Mouse (Mus musculus) liver, embryonic 14.5 days (tissue): ENCODE measurements around the gene Colec11. TPM values are rescaled to one million over a fixed set of nuclear protein-coding genes. Genes with fewer than 3 reads are reported as not detected.
A peak's percentile ranks its signal among the peaks of the same experiment; 100 is the strongest.

Source experiments
- ATAC-seq: fragments of 200-750 bp; cut with Nextera tagmentation; 2 replicates; pipeline ENCODE4 v1.8.0; 2017; ENCODE audit warnings: moderate number of reproducible peaks, mild to moderate bottlenecking, moderate library complexity; ENCODE audit not compliant: insufficient read depth
- DNase-seq, 3 experiments: peaks; one replicate each; pipeline ENCODE4 v3.0.0-alpha.2; 2012 to 2013; ENCODE audit warnings: low read depth in 3 of 3, low spot score in 3 of 3
- H3K27ac ChIP-seq: fragments of 300-500 bp; sonication (generic); 2 replicates; pipeline ENCODE4 v1.5.1; 2014; ENCODE audit warnings: moderate library complexity, mild to moderate bottlenecking, control low read depth, inconsistent platforms
- H3K27me3 ChIP-seq: fragments of 300-500 bp; sonication (generic); 2 replicates; pipeline ENCODE4 v1.6.1; 2014; ENCODE audit warnings: mild to moderate bottlenecking, low read length, moderate library complexity; ENCODE audit not compliant: control insufficient read depth, insufficient read depth
- H3K36me3 ChIP-seq: fragments of 300-500 bp; sonication (generic); replicated peaks from 2 replicates; pipeline ENCODE4 v1.6.1; 2014; ENCODE audit warnings: low read depth; ENCODE audit not compliant: control insufficient read depth, insufficient read depth
- H3K4me1 ChIP-seq, 2 experiments: fragments of 200-500 bp in 1 of 2; fragments of 300-500 bp in 1 of 2; sonication (generic) in 1 of 2; replicated peaks; 2 replicates each; pipeline ENCODE4 v1.6.1; 2012 to 2014; ENCODE audit warnings: antibody characterized with exemption in 1 of 2, inconsistent platforms in 1 of 2, low read length in 1 of 2; ENCODE audit not compliant: control insufficient read depth in 2 of 2, insufficient read depth in 2 of 2
- H3K4me2 ChIP-seq: fragments of 300-500 bp; sonication (generic); 2 replicates; pipeline ENCODE4 v1.6.1; 2014; ENCODE audit warnings: low read depth, mild to moderate bottlenecking, control low read depth, moderate library complexity
- H3K4me3 ChIP-seq, 2 experiments: fragments of 200-500 bp in 1 of 2; fragments of 300-500 bp in 1 of 2; sonication (generic) in 1 of 2; 2 replicates each; pipeline ENCODE4 v1.5.1; 2012 to 2014; ENCODE audit warnings: low read depth in 2 of 2, low read length in 2 of 2, mild to moderate bottlenecking in 2 of 2, control low read depth in 1 of 2, inconsistent platforms in 1 of 2, moderate library complexity in 1 of 2; ENCODE audit not compliant: insufficient read depth in 1 of 2
- H3K9ac ChIP-seq: fragments of 300-500 bp; sonication (generic); replicated peaks from 2 replicates; pipeline ENCODE4 v1.6.1; 2014; ENCODE audit warnings: mild to moderate bottlenecking, control low read depth, moderate library complexity
- H3K9me3 ChIP-seq: fragments of 300-500 bp; sonication (generic); 2 replicates; pipeline ENCODE4 v1.6.1; 2016; ENCODE audit warnings: low read length, mixed read lengths; ENCODE audit not compliant: control insufficient read depth
- CTCF ChIP-seq: IDR thresholded peaks from 2 replicates; pipeline ENCODE4 v1.5.1; 2016; ENCODE audit warnings: antibody characterized with exemption, low read depth, control low read depth
- EP300 ChIP-seq: IDR thresholded peaks from 2 replicates; pipeline ENCODE4 v1.6.1; 2016; ENCODE audit warnings: antibody characterized with exemption, low read depth
- WGBS: fragments of 180-500 bp; shearing (Covaris S2); extraction: QIAGEN DNeasy Blood & Tissue Kit; methylation state at CpG from one replicate; pipeline ENCODE4 v1.1.7; 2014; ENCODE audit not compliant: insufficient replicate concordance; 5-methylcytosine and 5-hydroxymethylcytosine counted together
- polyA plus RNA-seq, 2 experiments: library from polyadenylated mRNA; depleted of rRNA in 1 of 2; stranded (reverse) in 1 of 2; unstranded in 1 of 2; fragments of >200 nt; fragmentation: Nextera tagmentation in 1 of 2; extraction: Ambion mirVana in 1 of 2; gene quantifications; 2 replicates each; pipeline versions ENCODE4 v1.2.1 to v1.2.3; 2012 to 2014

Gene Colec11
- polyA plus RNA-seq, 2 experiments, result 8.7 to 12.8 TPM

- ATAC-seq, result no peak
- H3K4me2 ChIP-seq, result no peak overlapping the region
- H3K36me3 ChIP-seq, result no peaks in the 10 kb centered on the region
- H3K4me3 ChIP-seq, result no peak overlapping the region
- H3K27ac ChIP-seq, result no peak overlapping the region
- H3K9me3 ChIP-seq, result no peaks in the 10 kb centered on the region
- no peaks in the 10 kb centered on the region for H3K27me3 ChIP-seq
- no peak for DNase-seq
- TF ChIP-seq EP300 (no peak), CTCF (no peak)
- no peaks in the 10 kb centered on the region for H3K4me1 ChIP-seq
- no peak overlapping the region for H3K9ac ChIP-seq
These were observed 26.3 kb downstream of the Colec11 start for GRCm38 (mm10) chr12:28596851-28597250.

- TF ChIP-seq CTCF (no peak), EP300 (no peak)
- H3K27ac ChIP-seq, result no peak overlapping the region
- H3K4me1 ChIP-seq, result no peaks in the 10 kb centered on the region
- no peak overlapping the region for H3K4me3 ChIP-seq
- no peaks in the 10 kb centered on the region for H3K36me3 ChIP-seq
- H3K9me3 ChIP-seq, result no peaks in the 10 kb centered on the region
- WGBS, result 37% methylated on average over 13 of the region's 13 CpGs
- no peak overlapping the region for H3K9ac ChIP-seq
- no peaks in the 10 kb centered on the region for H3K27me3 ChIP-seq
- H3K4me2 ChIP-seq, result no peak overlapping the region
- DNase-seq (no peak), ATAC-seq (no peak)
These were observed 32.7 kb downstream of the Colec11 start for GRCm38 (mm10) chr12:28590428-28590827.

GRCm38 (mm10) chr12:28589090-28589868 lies 33.9 kb downstream of the Colec11 start:
- H3K4me3 ChIP-seq, result peak overlapping the region in 1 of 2 experiments; percentile 8; a peak in 1 of 4 replicates
- H3K9me3 ChIP-seq, result no peaks in the 10 kb centered on the region
- H3K9ac ChIP-seq, result no peak overlapping the region
- H3K36me3 ChIP-seq, result no peaks in the 10 kb centered on the region
- peak; percentile 27 to 29 (median 27) for DNase-seq
- peak; percentile 85 for TF ChIP-seq CTCF
- TF ChIP-seq EP300, result no peak
- H3K27ac ChIP-seq, result no peak overlapping the region
- no peaks in the 10 kb centered on the region for H3K4me1 ChIP-seq
- 9% methylated on average over 24 of the region's 24 CpGs for WGBS
- no peaks in the 10 kb centered on the region for H3K27me3 ChIP-seq
- peak; percentile 58; the same call in 1 of the 2 replicates for ATAC-seq
- H3K4me2 ChIP-seq, result peak overlapping the region; percentile 41

GRCm38 (mm10) chr12:28587949-28588348 lies 35.2 kb downstream of the Colec11 start:
- H3K27ac ChIP-seq, result no peak overlapping the region
- no peak overlapping the region for H3K9ac ChIP-seq
- no peak for ATAC-seq
- no peak for DNase-seq
- no peaks in the 10 kb centered on the region for H3K4me1 ChIP-seq
- WGBS, result 65% methylated on average over 6 of the region's 6 CpGs
- H3K4me3 ChIP-seq, result no peak overlapping the region
- no peaks in the 10 kb centered on the region for H3K27me3 ChIP-seq
- H3K36me3 ChIP-seq, result no peaks in the 10 kb centered on the region
- no peak for TF ChIP-seq EP300
- TF ChIP-seq CTCF, result no peak
- no peak overlapping the region for H3K4me2 ChIP-seq
- no peaks in the 10 kb centered on the region for H3K9me3 ChIP-seq

- Histone ChIP-seq H3K9me3 (no peaks in the 10 kb centered on the region), H3K27ac (no peak overlapping the region), H3K9ac (no peak overlapping the region), H3K27me3 (no peaks in the 10 kb centered on the region), H3K4me2 (no peak overlapping the region), H3K36me3 (no peaks in the 10 kb centered on the region), H3K4me1 (no peaks in the 10 kb centered on the region), H3K4me3 (no peak overlapping the region)
- DNase-seq (no peak), ATAC-seq (no peak)
- TF ChIP-seq CTCF (no peak), EP300 (no peak)
- WGBS, result 40% methylated on average over 3 of the region's 3 CpGs
These were observed 39.1 kb downstream of the Colec11 start for GRCm38 (mm10) chr12:28584036-28584435.
